In genomic region chr19:29063577-29064363, GRCm38 (mm10) we compare ENCODE assay signal across 8 mouse cellular contexts. TPM values are rescaled to one million over a fixed set of nuclear protein-coding genes. Genes with fewer than 3 reads are reported as not detected.
DNase-seq lines count a peak whose midpoint lies in the region; ATAC-seq and TF ChIP-seq lines count a peak whose summit lies in the region.

No protein-coding gene starts in this region.

- TF ChIP-seq EP300 in liver, postnatal 0 days (IDR thresholded peaks at IDR 0.05; ENCODE audit: low read depth): no peak

- H3K27ac ChIP-seq in ES-E14 (ENCODE audit: insufficient read depth, low read depth, low read length, poor library complexity, severe bottlenecking): no peak overlapping the region
- H3K27ac ChIP-seq in forebrain, embryonic 14.5 days (ENCODE audit: low read depth, low read length): no peak overlapping the region
- H3K27ac ChIP-seq in liver, postnatal 0 days (ENCODE audit: low read depth): peak overlapping the region; percentile 86
- H3K27ac ChIP-seq in neural tube, embryonic 13.5 days (replicated peaks): no peak overlapping the region

- intact Hi-C loops in heart, postnatal 14 days (cut with DNase I): loop anchor here (1.0 to 5.0 kb wide), 5 partner anchors 191 to 437 kb away; no protein-coding TSS in a partner anchor

- DNase-seq in ES-E14 (ENCODE audit: low read depth, low spot score): peak; percentile 87
- peak; percentile 89 for DNase-seq in cerebellum, adult 11 months
- DNase-seq in forebrain, embryonic 14.5 days (ENCODE audit: low spot score): peak; percentile 95
- peak; percentile 93 to 97 for DNase-seq in heart, postnatal 14 days
- peak; percentile 92 for DNase-seq in layer of hippocampus, adult 11-12 months (ENCODE audit: low spot score)
- DNase-seq in liver, postnatal 0 days: peak; percentile 99
- DNase-seq in telencephalon, adult 2 months (ENCODE audit: low read depth, low spot score): peak; percentile 80

- peak; percentile 99 for TF ChIP-seq CTCF in liver, postnatal 0 days (IDR thresholded peaks at IDR 0.05; ENCODE audit: low read depth)

- H3K9ac ChIP-seq in ES-E14 (ENCODE audit: insufficient read depth, low read depth, low read length, poor library complexity, severe bottlenecking): no peak overlapping the region; the same call in 1 of the 2 replicates
- H3K9ac ChIP-seq in forebrain, embryonic 14.5 days (ENCODE audit: low read length): no peak overlapping the region
- peak overlapping the region; percentile 54 for H3K9ac ChIP-seq in liver, postnatal 0 days (replicated peaks)
- H3K9ac ChIP-seq in neural tube, embryonic 13.5 days: no peak overlapping the region

- peak overlapping the region; percentile 34 for H3K4me2 ChIP-seq in forebrain, embryonic 14.5 days (ENCODE audit: low read length)
- peak overlapping the region; percentile 61 for H3K4me2 ChIP-seq in liver, postnatal 0 days (ENCODE audit: low read depth, low read length)
- H3K4me2 ChIP-seq in neural tube, embryonic 13.5 days: peak overlapping the region; percentile 47

- peak; percentile 87 for ATAC-seq in forebrain, embryonic 14.5 days
- ATAC-seq in liver, postnatal 0 days: peak; percentile 66
- peak; percentile 82 for ATAC-seq in neural tube, embryonic 13.5 days (ENCODE audit: low read depth)

- no peaks in the 10 kb centered on the region for H3K27me3 ChIP-seq in forebrain, embryonic 14.5 days (replicated peaks; ENCODE audit: control insufficient read depth, insufficient read depth, low read length)
- H3K27me3 ChIP-seq in liver, postnatal 0 days (ENCODE audit: insufficient read depth, low read length): no peaks in the 10 kb centered on the region
- H3K27me3 ChIP-seq in neural tube, embryonic 13.5 days: no peaks in the 10 kb centered on the region

- H3K36me3 ChIP-seq in ES-E14 (ENCODE audit: control insufficient read depth, insufficient read depth, low read length, poor library complexity, severe bottlenecking): no peaks in the 10 kb centered on the region
- H3K36me3 ChIP-seq in forebrain, embryonic 14.5 days (ENCODE audit: control insufficient read depth, insufficient read depth, low read length): no peaks in the 10 kb centered on the region
- no peaks in the 10 kb centered on the region for H3K36me3 ChIP-seq in liver, postnatal 0 days (replicated peaks; ENCODE audit: insufficient read depth, low read length)
- H3K36me3 ChIP-seq in neural tube, embryonic 13.5 days: no peaks in the 10 kb centered on the region

- 15% methylated on average over 18 of the region's 18 CpGs for WGBS in forebrain, embryonic 14.5 days
- WGBS in liver, postnatal 0 days (ENCODE audit: insufficient replicate concordance): 11% methylated on average over 18 of the region's 18 CpGs
- WGBS in neural tube, embryonic 13.5 days: 18% methylated on average over 18 of the region's 18 CpGs

- in situ Hi-C loops in ES-E14 (cut with MboI; ENCODE audit: low sequenced_read_pairs in 2 of 2, unreplicated experiment in 2 of 2): loop anchor here in 1 of 2 experiments (10.0 to 25.0 kb wide), 2 partner anchors 276 to 291 kb away; no protein-coding TSS in a partner anchor

- peak overlapping the region in 1 of 2 experiments; percentile 42; a peak in 2 of 4 replicates for H3K4me3 ChIP-seq in ES-E14 (ENCODE audit: insufficient read depth in 1 of 2, low read depth in 1 of 2, low read length in 2 of 2, poor library complexity in 1 of 2, severe bottlenecking in 1 of 2)
- no peak overlapping the region; the same call in 1 of the 2 replicates for H3K4me3 ChIP-seq in forebrain, embryonic 14.5 days (ENCODE audit: low read depth, low read length)
- peak overlapping the region; percentile 25 for H3K4me3 ChIP-seq in liver, postnatal 0 days (ENCODE audit: low read depth, low read length)
- H3K4me3 ChIP-seq in neural tube, embryonic 13.5 days: 0 out of 2 replicates have a peak overlapping the region, but pooled peaks have one; percentile 13

- no peaks in the 10 kb centered on the region for H3K9me3 ChIP-seq in ES-E14 (ENCODE audit: control insufficient read depth, insufficient read depth, low read depth, low read length)
- H3K9me3 ChIP-seq in forebrain, embryonic 14.5 days (replicated peaks; ENCODE audit: control insufficient read depth, low read length): no peaks in the 10 kb centered on the region
- H3K9me3 ChIP-seq in liver, postnatal 0 days (ENCODE audit: low read length): no peaks in the 10 kb centered on the region
- no peaks in the 10 kb centered on the region for H3K9me3 ChIP-seq in neural tube, embryonic 13.5 days

- H3K4me1 ChIP-seq in ES-E14 (ENCODE audit: control insufficient read depth in 2 of 2, insufficient read depth in 2 of 2, low read length in 2 of 2, poor library complexity in 1 of 2): peaks cover 11 to 12% of the 10 kb centered on the region in 2 experiments; a peak in 3 of 4 replicates
- H3K4me1 ChIP-seq in forebrain, embryonic 14.5 days (ENCODE audit: control insufficient read depth, insufficient read depth, low read length): peaks cover 2% of the 10 kb centered on the region; the same call in 1 of the 2 replicates
- peaks cover 20% of the 10 kb centered on the region for H3K4me1 ChIP-seq in liver, postnatal 0 days (ENCODE audit: insufficient read depth)
- peaks cover 9% of the 10 kb centered on the region; the same call in 1 of the 2 replicates for H3K4me1 ChIP-seq in neural tube, embryonic 13.5 days (replicated peaks)

TF ChIP-seq in ES-E14, 5 proteins besides CTCF, POLR2A, EP300 and RAD21:
- TF ChIP-seq CHD2 (IDR thresholded peaks at IDR 0.05; ENCODE audit: low read depth, low read length) (peak; percentile 52), HCFC1 (IDR thresholded peaks at IDR 0.05; ENCODE audit: borderline replicate concordance, insufficient read depth, low read length) (no peak), ZC3H11A (IDR thresholded peaks at IDR 0.05; ENCODE audit: borderline replicate concordance, low read depth, low read length) (no peak; the same call in 1 of the 2 replicates), ZNF384 (IDR thresholded peaks at IDR 0.05; ENCODE audit: low read depth, low read length) (no peak), MAFK (IDR thresholded peaks at IDR 0.05; ENCODE audit: insufficient read depth, low read depth, low read length) (peak; percentile 98)

RNA-seq across cellular contexts. Expression of gene Ak3, which starts 16.0 kb away (rescaled TPM):
- 13.8 and 14.0 TPM in 2 replicates for total RNA-seq in ES-E14 (2012; rRNA removed)
- 76.8 and 83.2 TPM in 2 replicates for polyA plus RNA-seq in forebrain, embryonic 14.5 days (2014; fragmentation: Nextera tagmentation; extraction: Ambion mirVana)
- 10 to 100 TPM; 86.6 to 88.6 TPM for total RNA-seq in heart, postnatal 14 days (2021)
- polyA plus RNA-seq in liver, postnatal 0 days (2015; fragmentation: Nextera tagmentation; extraction: Ambion mirVana): 48.1 and 49.9 TPM in 2 replicates
- polyA plus RNA-seq in neural tube, embryonic 13.5 days (2015; fragmentation: Nextera tagmentation; extraction: Ambion mirVana): 69.8 and 71.9 TPM in 2 replicates

RNA-seq across cellular contexts. Expression of gene Rcl1, which starts 37.4 kb away (rescaled TPM):
- 53.6 and 70.5 TPM in 2 replicates for total RNA-seq in ES-E14 (2012; rRNA removed)
- polyA plus RNA-seq in forebrain, embryonic 14.5 days (2014; fragmentation: Nextera tagmentation; extraction: Ambion mirVana): 34.8 and 35.1 TPM in 2 replicates
- 1 to 10 TPM; 5.6 to 6.8 TPM for total RNA-seq in heart, postnatal 14 days (2021)
- 78.3 and 79.2 TPM in 2 replicates for polyA plus RNA-seq in liver, postnatal 0 days (2015; fragmentation: Nextera tagmentation; extraction: Ambion mirVana)
- 32.8 and 34.6 TPM in 2 replicates for polyA plus RNA-seq in neural tube, embryonic 13.5 days (2015; fragmentation: Nextera tagmentation; extraction: Ambion mirVana)
